Mouse (Mus musculus): Measurements from ENCODE around the gene Ubtfl1. TPM values are rescaled to one million over a fixed set of nuclear protein-coding genes. Genes with fewer than 3 reads are reported as not detected.

The Ubtfl1 gene
- not detected for polyA plus RNA-seq (2014; fragmentation: Illumina TruSeq; extraction: RNeasy Lipid Tissue Mini Kit (QIAGEN cat#74804))

GRCm38 (mm10) chr9:18404118-18404517 lies at the start of gene Ubtfl1:
Gene Ubtfl1 (plus strand): TSS chr9:18404418.

GRCm38 (mm10) chr9:18402895-18403294 lies 1.3 kb upstream of the Ubtfl1 start, which contains the start of gene Naalad2:
Gene Naalad2 (minus strand): TSS chr9:18402995.

GRCm38 (mm10) chr9:18430354-18430753 lies 26.1 kb downstream of the Ubtfl1 start, which contains the start of gene Mbd3l2:
Gene Mbd3l2 (plus strand): TSS chr9:18430654.

Other genes with a start within 250 kb of the Ubtfl1 start
- gene Chordc1, start 112.3 kb upstream of the Ubtfl1 start, polyA plus RNA-seq (2014; fragmentation: Illumina TruSeq; extraction: RNeasy Lipid Tissue Mini Kit (QIAGEN cat#74804)) = 251 TPM
- 164 TPM for gene Naalad2, start 1.4 kb upstream of the Ubtfl1 start, polyA plus RNA-seq (2014; fragmentation: Illumina TruSeq; extraction: RNeasy Lipid Tissue Mini Kit (QIAGEN cat#74804))
- 5.9 TPM for gene Mbd3l2, start 26.2 kb downstream of the Ubtfl1 start, polyA plus RNA-seq (2014; fragmentation: Illumina TruSeq; extraction: RNeasy Lipid Tissue Mini Kit (QIAGEN cat#74804))
- 22.7 TPM for gene Zfp558, start 73.8 kb downstream of the Ubtfl1 start, polyA plus RNA-seq (2014; fragmentation: Illumina TruSeq; extraction: RNeasy Lipid Tissue Mini Kit (QIAGEN cat#74804))
- not detected for gene Mbd3l1, start 73.9 kb downstream of the Ubtfl1 start, polyA plus RNA-seq (2014; fragmentation: Illumina TruSeq; extraction: RNeasy Lipid Tissue Mini Kit (QIAGEN cat#74804))